Mouse (Mus musculus): ENCODE data around the gene Nfib.

Nfib gene

GRCm38 (mm10) chr4:82540466-82540990 lies 165.0 kb downstream of the Nfib start:
- DNase-seq (ENCODE audit: low read depth): no peak

- no peak for DNase-seq (ENCODE audit: low read depth)
These were observed 165.5 kb downstream of the Nfib start for GRCm38 (mm10) chr4:82540048-82540410.

GRCm38 (mm10) chr4:82539406-82540047 lies 166.0 kb downstream of the Nfib start:
- DNase-seq (ENCODE audit: low read depth): no peak

DNA sequence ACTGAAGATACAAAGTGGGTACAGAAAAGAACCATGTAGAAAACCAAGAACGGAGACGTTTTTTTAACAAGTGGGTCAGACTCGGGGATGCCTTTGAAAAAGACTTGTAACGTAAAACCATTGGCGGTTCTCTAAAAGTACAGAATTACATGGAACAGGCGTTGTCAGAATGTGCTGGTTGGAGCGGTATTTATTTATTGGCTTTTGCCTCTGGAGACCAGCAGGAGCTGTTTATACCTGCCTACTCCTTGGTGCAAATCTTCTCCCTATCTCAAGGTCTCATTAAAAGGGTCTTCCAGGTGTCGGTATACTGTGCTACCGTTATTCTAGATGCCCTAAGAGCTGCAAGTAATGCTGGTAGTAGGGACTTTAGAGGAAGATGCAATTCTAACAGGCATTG lies 166.7 kb downstream of the Nfib start:
- DNase-seq (ENCODE audit: low read depth): no peak

DNA sequence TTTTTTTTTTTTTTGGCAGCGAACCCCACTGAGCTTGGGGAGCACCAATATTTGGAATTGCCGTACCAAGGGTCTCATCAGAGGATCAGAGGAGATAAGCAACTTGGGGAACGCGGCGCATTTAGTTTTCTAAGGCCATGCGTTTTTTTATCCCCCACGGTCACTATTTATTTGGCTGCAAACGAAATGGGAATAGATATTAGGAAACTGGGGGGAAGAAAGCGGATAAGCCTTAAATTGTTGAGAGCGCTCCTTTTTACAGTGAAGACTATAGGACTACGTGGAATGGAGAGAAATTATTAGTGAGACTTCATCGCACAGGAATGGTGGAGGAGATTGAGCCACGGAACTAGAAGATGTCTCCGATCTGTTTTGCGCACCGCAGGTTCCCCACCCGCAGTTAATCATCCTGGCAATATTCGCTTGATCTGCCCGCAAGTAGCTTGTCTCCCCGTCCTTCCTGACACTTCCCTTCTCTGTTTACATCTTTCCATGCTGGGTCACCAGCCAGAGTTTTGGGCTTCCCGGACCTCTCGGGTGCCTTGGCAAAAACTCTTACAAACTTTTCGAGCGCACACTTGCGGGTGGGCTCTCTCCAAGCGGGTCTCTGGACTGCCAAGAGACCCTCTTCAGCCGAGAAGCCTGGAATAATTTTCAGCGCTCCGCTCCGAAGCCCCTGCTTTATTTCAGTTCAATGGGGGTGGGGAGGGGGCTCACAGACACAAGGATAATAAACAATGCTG lies 167.3 kb downstream of the Nfib start:
- no peak for DNase-seq (ENCODE audit: low read depth)

- DNase-seq (ENCODE audit: low read depth): no peak
These were observed 168.1 kb downstream of the Nfib start for GRCm38 (mm10) chr4:82537279-82537967.

DNA sequence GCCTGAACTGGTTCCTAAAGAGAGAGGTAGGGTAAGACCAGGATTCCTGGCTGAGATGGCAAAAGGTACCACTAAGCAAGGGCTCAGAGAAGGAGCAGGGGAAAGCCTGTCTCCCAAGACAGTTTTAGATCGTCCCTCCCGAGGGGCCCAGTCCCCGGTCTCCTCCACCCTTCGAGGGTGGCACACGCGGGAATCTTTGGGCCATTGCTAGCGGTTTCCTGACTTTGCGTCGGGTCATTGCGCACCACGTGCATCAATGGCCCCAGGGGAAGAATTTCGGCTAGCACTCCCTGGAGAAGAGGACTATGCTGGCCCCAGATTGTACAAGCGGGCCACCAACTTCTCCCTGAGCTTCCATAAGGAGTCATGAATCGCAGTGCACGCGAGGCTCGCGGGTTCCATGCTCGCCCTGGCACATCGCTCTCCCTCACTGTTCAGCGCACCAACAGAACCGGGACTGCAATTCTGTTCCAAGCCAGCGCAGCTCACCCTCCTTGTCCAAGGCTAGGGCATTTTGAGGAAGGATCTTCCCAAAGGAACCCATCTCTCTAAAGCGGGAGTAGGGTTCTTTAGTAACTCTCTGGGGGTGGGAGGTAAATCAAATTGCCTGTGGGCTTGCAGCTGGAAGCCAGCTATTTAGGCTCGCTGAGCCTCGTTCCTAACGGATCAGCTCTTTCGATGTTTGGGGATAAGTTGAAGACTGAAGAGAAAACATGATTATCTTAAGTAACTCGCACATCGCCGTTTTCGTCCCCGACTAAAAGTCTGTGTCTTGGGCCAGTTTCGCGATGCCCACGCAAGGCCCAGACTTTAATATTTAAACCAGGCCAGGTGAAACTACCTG lies 168.9 kb downstream of the Nfib start:
- DNase-seq (ENCODE audit: low read depth): no peak

DNA sequence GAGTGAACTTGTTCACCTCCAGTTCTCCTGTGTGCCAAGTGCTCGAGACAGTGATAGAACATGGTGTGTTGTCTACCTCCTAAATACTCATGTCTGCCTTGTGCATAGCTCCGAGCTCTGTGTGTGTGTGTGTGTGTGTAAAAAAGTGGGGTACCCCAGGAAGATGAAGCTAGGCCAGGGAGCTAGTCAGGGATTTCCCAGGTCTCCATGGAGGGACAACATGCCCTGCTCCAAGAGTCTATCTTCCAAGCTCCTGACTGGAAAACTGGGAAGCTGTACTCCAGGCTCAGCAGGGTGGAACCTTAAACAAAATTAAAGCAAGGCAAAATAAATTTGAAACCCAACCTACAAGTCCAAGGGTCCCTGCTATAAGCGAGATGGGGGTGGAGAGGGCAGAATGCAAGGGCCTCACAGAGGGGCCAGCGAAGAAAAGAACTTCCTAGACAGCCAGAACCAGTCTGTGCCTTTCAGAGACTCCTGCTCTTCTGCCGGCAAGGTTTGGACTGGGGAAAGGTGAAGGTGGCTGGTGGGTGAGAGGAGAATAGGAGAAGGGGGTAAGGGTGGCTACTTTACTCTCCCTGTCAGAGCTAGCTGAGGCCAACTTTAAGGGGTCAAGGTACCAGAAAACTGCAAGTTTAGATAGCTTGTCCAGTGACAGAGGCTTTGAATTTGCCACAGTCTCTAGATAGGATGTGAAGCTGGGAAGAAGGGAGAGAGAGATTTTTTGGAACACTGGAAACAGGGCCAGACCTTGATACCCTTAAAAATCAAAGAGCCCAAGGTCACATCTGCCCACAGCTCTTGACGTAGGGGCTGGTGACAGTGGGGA lies 169.7 kb downstream of the Nfib start:
- no peak for DNase-seq (ENCODE audit: low read depth)

- no peak for DNase-seq (ENCODE audit: low read depth)
These were observed 172.3 kb downstream of the Nfib start for GRCm38 (mm10) chr4:82533231-82533630.

GRCm38 (mm10) chr4:82532443-82533191 lies 172.9 kb downstream of the Nfib start:
- DNase-seq (ENCODE audit: low read depth): no peak

DNA sequence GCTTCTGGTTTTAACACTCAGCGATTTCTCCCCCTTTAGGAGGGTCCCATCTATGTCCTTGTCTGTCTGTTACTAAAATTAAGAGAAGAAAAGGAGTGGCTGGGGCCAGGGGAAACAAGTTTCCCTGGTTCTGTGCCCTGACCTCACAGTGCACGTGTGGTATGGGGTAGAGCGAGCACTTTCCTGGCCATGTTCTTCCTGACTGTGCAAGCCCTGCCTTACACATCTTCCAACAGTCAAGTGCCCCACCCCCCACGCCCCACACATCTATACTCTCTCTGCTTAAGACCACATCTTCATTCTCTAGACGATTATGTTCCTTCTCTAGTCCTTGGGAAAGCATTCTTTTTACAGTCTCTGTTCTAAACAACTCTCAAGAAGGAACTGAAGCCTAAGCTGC lies 173.6 kb downstream of the Nfib start:
- no peak for DNase-seq (ENCODE audit: low read depth)

- no peak for DNase-seq (ENCODE audit: low read depth)
These were observed 174.6 kb downstream of the Nfib start for GRCm38 (mm10) chr4:82530875-82531353.

DNA sequence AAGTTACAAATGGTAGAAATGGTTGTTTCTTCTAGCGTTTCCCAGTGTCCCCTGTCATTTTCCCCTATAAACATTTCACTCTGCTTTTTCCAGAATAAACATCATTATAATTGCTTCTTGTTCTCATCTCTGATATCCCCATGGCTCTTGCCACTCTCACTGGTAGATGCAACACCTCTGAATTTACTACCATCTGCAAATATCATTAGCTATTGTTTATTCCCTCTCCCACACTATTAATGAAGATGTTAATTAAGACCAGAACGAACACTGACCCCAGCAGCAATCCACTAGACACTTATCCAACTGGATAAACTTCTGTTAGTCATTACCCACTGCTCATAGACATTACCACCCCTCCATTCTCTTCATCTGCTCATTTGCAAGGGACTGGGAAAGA lies 176.6 kb downstream of the Nfib start:
- no peak for DNase-seq (ENCODE audit: low read depth)

DNA sequence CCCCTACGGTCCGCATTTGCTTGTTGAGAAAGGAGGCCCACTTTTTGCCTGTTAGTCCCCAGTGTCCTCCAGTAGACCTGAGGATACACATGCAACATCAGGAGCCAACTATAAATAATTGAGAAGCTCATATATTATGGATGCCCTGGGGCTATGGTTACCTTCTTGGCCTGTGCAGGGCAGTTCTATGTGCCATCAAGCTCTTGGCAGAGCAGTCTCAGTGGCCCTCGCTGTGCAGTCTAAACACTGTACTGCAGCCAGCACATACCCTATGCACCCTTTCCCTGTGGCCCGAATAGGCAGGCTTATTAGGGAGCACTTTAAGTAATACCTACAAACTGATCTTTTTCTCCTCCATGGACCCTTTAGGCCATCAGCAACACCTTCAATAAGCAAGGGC lies 185.6 kb downstream of the Nfib start:
- DNase-seq (ENCODE audit: low read depth): no peak

GRCm38 (mm10) chr4:82518132-82518531 lies 187.4 kb downstream of the Nfib start:
- no peak for DNase-seq (ENCODE audit: low read depth)

DNA sequence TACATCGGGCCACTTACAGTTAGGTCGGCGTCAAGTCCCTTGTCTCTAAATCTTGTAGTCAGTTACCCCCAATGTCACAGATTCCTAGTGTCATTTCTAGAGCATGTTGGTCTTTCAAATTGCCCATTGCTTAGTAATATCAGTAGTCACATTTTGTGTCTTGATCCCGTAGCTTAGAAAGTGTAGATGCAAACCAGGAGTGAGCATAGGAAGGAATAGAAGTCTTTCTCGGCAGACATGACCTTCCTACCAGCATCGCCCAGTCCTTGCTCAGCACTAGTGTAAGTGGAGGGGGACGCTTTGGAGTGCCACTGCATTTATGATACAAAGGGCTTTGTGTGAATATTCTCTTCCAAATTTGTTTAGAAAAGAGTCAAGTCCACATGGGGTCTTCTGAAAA lies 188.2 kb downstream of the Nfib start:
- no peak for DNase-seq (ENCODE audit: low read depth)

DNA sequence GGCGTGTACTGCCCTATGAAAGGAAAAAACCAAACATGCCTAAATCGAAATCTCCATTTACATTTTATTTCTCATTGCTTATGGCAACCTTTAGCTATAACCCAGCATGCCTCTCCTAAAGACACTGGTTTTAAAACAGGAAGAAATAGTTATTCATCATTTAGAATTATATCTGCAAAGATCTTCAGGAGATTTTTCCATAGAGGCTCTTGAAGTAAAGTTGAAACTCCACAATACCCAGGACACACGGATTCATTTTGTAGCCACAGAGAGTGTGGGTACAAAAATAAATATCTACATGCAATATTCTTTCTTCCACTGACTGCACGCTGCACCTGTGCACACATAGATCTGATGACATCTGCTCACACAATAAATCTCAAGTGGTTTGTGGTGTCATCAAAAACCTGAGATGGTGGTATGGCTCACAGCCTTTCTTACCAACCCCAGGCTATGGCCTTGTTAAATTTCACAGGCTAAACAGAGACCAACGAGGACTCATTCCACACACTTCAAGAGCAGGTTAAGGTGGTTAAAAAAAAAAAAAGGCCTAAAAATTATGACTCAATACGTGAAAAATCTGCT lies 189.2 kb downstream of the Nfib start:
- DNase-seq (ENCODE audit: low read depth): no peak

GRCm38 (mm10) chr4:82514921-82515320 lies 190.6 kb downstream of the Nfib start:
- DNase-seq (ENCODE audit: low read depth): no peak

- DNase-seq (ENCODE audit: low read depth): no peak
These were observed 191.2 kb downstream of the Nfib start for GRCm38 (mm10) chr4:82514373-82514772.

DNA sequence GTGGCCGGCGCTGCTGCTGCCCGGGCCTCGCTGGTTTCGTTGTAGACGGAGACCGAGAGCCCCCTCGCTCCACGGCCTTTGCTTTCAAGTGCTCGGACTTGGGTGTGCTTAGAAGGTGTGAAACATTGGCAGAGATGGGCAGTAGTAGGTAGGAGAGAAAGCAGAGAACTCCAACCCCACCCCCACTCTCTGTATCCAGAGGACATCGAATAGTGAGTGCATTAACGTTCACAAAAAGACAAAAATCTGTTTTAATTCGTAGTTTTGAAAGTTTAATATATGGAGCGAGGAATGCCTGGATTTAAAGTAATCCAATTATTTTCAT lies 192.2 kb downstream of the Nfib start:
- no peak for DNase-seq (ENCODE audit: low read depth)
